Comparison of ENCODE assay signal across 8 mouse cellular contexts in genomic region chr6:103510392-103511289, GRCm38 (mm10). TPM values are rescaled to one million over a fixed set of nuclear protein-coding genes. Genes with fewer than 3 reads are reported as not detected.
DNase-seq lines count a peak whose midpoint lies in the region; ATAC-seq and TF ChIP-seq lines count a peak whose summit lies in the region.

Chl1 (plus strand) TSS chr6:103510586.

- peak within 1 kb of the TSS; percentile 63 for H3K4me2 ChIP-seq in embryonic facial prominence, embryonic 11.5 days (ENCODE audit: low read depth, low read length)
- H3K4me2 ChIP-seq in intestine, embryonic 15.5 days (replicated peaks): peak within 1 kb of the TSS; percentile 73
- H3K4me2 ChIP-seq in neural tube, embryonic 13.5 days: peak within 1 kb of the TSS; percentile 64

- H3K36me3 ChIP-seq in ES-E14 (ENCODE audit: control insufficient read depth, insufficient read depth, low read length, poor library complexity, severe bottlenecking): no peaks in the 10 kb centered on the region
- no peaks in the 10 kb centered on the region for H3K36me3 ChIP-seq in embryonic facial prominence, embryonic 11.5 days (replicated peaks; ENCODE audit: control insufficient read depth, insufficient read depth, low read depth, low read length)
- H3K36me3 ChIP-seq in intestine, embryonic 15.5 days: no peaks in the 10 kb centered on the region
- H3K36me3 ChIP-seq in limb, embryonic 10.5 days: no peaks in the 10 kb centered on the region
- H3K36me3 ChIP-seq in neural tube, embryonic 13.5 days: no peaks in the 10 kb centered on the region

- H3K9me3 ChIP-seq in ES-E14 (ENCODE audit: control insufficient read depth, insufficient read depth, low read depth, low read length): no peaks in the 10 kb centered on the region
- no peaks in the 10 kb centered on the region for H3K9me3 ChIP-seq in embryonic facial prominence, embryonic 11.5 days (replicated peaks; ENCODE audit: control insufficient read depth, low read length)
- no peaks in the 10 kb centered on the region for H3K9me3 ChIP-seq in intestine, embryonic 15.5 days
- H3K9me3 ChIP-seq in limb, embryonic 10.5 days (replicated peaks): no peaks in the 10 kb centered on the region
- no peaks in the 10 kb centered on the region for H3K9me3 ChIP-seq in neural tube, embryonic 13.5 days

- ATAC-seq in embryonic facial prominence, embryonic 11.5 days (replicated peaks; ENCODE audit: insufficient number of reproducible peaks, low FRiP score, low TSS enrichment, low read depth): peak; percentile 29; the same call in 1 of the 2 replicates
- ATAC-seq in intestine, embryonic 15.5 days: peak; percentile 57
- ATAC-seq in neural tube, embryonic 13.5 days (ENCODE audit: low read depth): peak; percentile 38

- H3K27ac ChIP-seq in gastrocnemius, adult 2 months: no peak within 1 kb of the TSS
- H3K27ac ChIP-seq in ES-E14 (ENCODE audit: insufficient read depth, low read depth, low read length, poor library complexity, severe bottlenecking): no peak within 1 kb of the TSS
- no peak within 1 kb of the TSS for H3K27ac ChIP-seq in embryonic facial prominence, embryonic 11.5 days (replicated peaks; ENCODE audit: low read depth, low read length)
- no peak within 1 kb of the TSS for H3K27ac ChIP-seq in intestine, embryonic 15.5 days
- no peak within 1 kb of the TSS for H3K27ac ChIP-seq in limb, embryonic 10.5 days
- peak within 1 kb of the TSS; percentile 95 for H3K27ac ChIP-seq in neural tube, embryonic 13.5 days (replicated peaks)

- H3K9ac ChIP-seq in ES-E14 (ENCODE audit: insufficient read depth, low read depth, low read length, poor library complexity, severe bottlenecking): no peak within 1 kb of the TSS
- no peak within 1 kb of the TSS for H3K9ac ChIP-seq in embryonic facial prominence, embryonic 11.5 days (replicated peaks; ENCODE audit: low read length)
- no peak within 1 kb of the TSS for H3K9ac ChIP-seq in intestine, embryonic 15.5 days
- peak within 1 kb of the TSS; percentile 89 for H3K9ac ChIP-seq in neural tube, embryonic 13.5 days

- peaks cover 22% of the 10 kb centered on the region for H3K27me3 ChIP-seq in embryonic facial prominence, embryonic 11.5 days (ENCODE audit: control insufficient read depth, insufficient read depth, low read length)
- peaks cover 21% of the 10 kb centered on the region for H3K27me3 ChIP-seq in intestine, embryonic 15.5 days (replicated peaks)
- H3K27me3 ChIP-seq in limb, embryonic 10.5 days (ENCODE audit: low read depth, poor library complexity, severe bottlenecking): peaks cover 61% of the 10 kb centered on the region
- H3K27me3 ChIP-seq in neural tube, embryonic 13.5 days: peaks cover 5% of the 10 kb centered on the region

- no peak for TF ChIP-seq CTCF in gastrocnemius, adult 2 months (IDR thresholded peaks at IDR 0.05)

- 4% methylated on average over 25 of the region's 25 CpGs for WGBS in embryonic facial prominence, embryonic 11.5 days
- 2% methylated on average over 25 of the region's 25 CpGs for WGBS in intestine, embryonic 15.5 days
- WGBS in limb, embryonic 10.5 days: 3% methylated on average over 25 of the region's 25 CpGs
- WGBS in neural tube, embryonic 13.5 days: 2% methylated on average over 25 of the region's 25 CpGs

- peak; percentile 18 for DNase-seq in gastrocnemius, adult 2 months
- DNase-seq in gastrocnemius, postnatal 25 days: no peak
- DNase-seq in ES-E14 (ENCODE audit: low read depth, low spot score): no peak
- DNase-seq in embryonic facial prominence, embryonic 11.5 days (ENCODE audit: low spot score): peak; percentile 16
- DNase-seq in limb, embryonic 10.5 days (ENCODE audit: low spot score): peak; percentile 46
- no peak for DNase-seq in spleen, postnatal 14 days (ENCODE audit: low spot score in 2 of 2)

- peak within 1 kb of the TSS; percentile 48 for H3K4me3 ChIP-seq in gastrocnemius, adult 2 months
- peak within 1 kb of the TSS; percentile 21 to 54 for H3K4me3 ChIP-seq in ES-E14 (ENCODE audit: insufficient read depth in 1 of 2, low read depth in 1 of 2, low read length in 2 of 2, poor library complexity in 1 of 2, severe bottlenecking in 1 of 2)
- H3K4me3 ChIP-seq in embryonic facial prominence, embryonic 11.5 days (ENCODE audit: low read depth, low read length): peak within 1 kb of the TSS; percentile 32
- peak within 1 kb of the TSS; percentile 35 for H3K4me3 ChIP-seq in intestine, embryonic 15.5 days (replicated peaks)
- peak within 1 kb of the TSS; percentile 49 for H3K4me3 ChIP-seq in limb, embryonic 10.5 days
- H3K4me3 ChIP-seq in neural tube, embryonic 13.5 days: peak within 1 kb of the TSS; percentile 56

- in situ Hi-C loops in ES-E14 (cut with MboI; ENCODE audit: low sequenced_read_pairs in 2 of 2, unreplicated experiment in 2 of 2): no loop called here

- intact Hi-C loops in gastrocnemius, adult 2 months (cut with DNase I): no loop called here

- H3K4me1 ChIP-seq in ES-E14 (ENCODE audit: control insufficient read depth in 2 of 2, insufficient read depth in 2 of 2, low read length in 2 of 2, poor library complexity in 1 of 2): no peaks in the 10 kb centered on the region
- 0 out of 2 replicates have a peak, but pooled peaks cover 3% of the 10 kb centered on the region for H3K4me1 ChIP-seq in embryonic facial prominence, embryonic 11.5 days (ENCODE audit: control insufficient read depth, insufficient read depth, low read length)
- peaks cover 17% of the 10 kb centered on the region for H3K4me1 ChIP-seq in intestine, embryonic 15.5 days (replicated peaks)
- peaks cover 25% of the 10 kb centered on the region for H3K4me1 ChIP-seq in limb, embryonic 10.5 days
- H3K4me1 ChIP-seq in neural tube, embryonic 13.5 days (replicated peaks): peaks cover 61% of the 10 kb centered on the region

TF ChIP-seq in ES-E14, 5 proteins besides CTCF, POLR2A, EP300 and RAD21:
- TF ChIP-seq HCFC1 (IDR thresholded peaks at IDR 0.05; ENCODE audit: borderline replicate concordance, insufficient read depth, low read length) (no peak), ZNF384 (IDR thresholded peaks at IDR 0.05; ENCODE audit: low read depth, low read length) (peak; percentile 84), ZC3H11A (IDR thresholded peaks at IDR 0.05; ENCODE audit: borderline replicate concordance, low read depth, low read length) (no peak), MAFK (IDR thresholded peaks at IDR 0.05; ENCODE audit: insufficient read depth, low read depth, low read length) (no peak)
TF ChIP-seq in ES-E14: peak in this region for 1.

RNA-seq across cellular contexts. Expression of gene Chl1, which starts in this region (rescaled TPM):
- under 1 TPM; 0.33 to 0.42 TPM for total RNA-seq in gastrocnemius, adult 2 months (2021)
- under 1 TPM; 0.31 to 0.38 TPM for total RNA-seq in gastrocnemius, postnatal 25 days (2021)
- total RNA-seq in ES-E14 (2012; rRNA removed): 0.16 and 0.22 TPM in 2 replicates
- 2.5 and 4.0 TPM in 2 replicates for polyA plus RNA-seq in embryonic facial prominence, embryonic 11.5 days (2014; fragmentation: Nextera tagmentation; extraction: Ambion mirVana)
- 3.4 and 3.9 TPM in 2 replicates for polyA plus RNA-seq in intestine, embryonic 15.5 days (2015; fragmentation: Nextera tagmentation; extraction: Ambion mirVana)
- polyA plus RNA-seq in limb, embryonic 10.5 days (2016; fragmentation: Nextera tagmentation; extraction: Ambion mirVana): 0.35 and 0.59 TPM in 2 replicates
- polyA plus RNA-seq in neural tube, embryonic 13.5 days (2015; fragmentation: Nextera tagmentation; extraction: Ambion mirVana): 52.5 and 56.0 TPM in 2 replicates

Comparison
In these comparisons a context has a peak if more than half of its experiments do, and no peak if none do; other contexts are left out.
1. RNA of gene Chl1 (polyA plus RNA-seq): 52.5 to 56.0 TPM in neural tube, embryonic 13.5 days; 3.4 to 3.9 TPM in intestine, embryonic 15.5 days, 2.5 to 4.0 TPM in embryonic facial prominence, embryonic 11.5 days and 0.35 to 0.59 TPM in limb, embryonic 10.5 days; every median in the first group is over 10 times any median in the second.
2. Peak in DNase-seq and H3K4me3 ChIP-seq in gastrocnemius, adult 2 months; RNA of the gene not detected or under 1 TPM.
3. Peak in DNase-seq and H3K4me3 ChIP-seq in limb, embryonic 10.5 days; RNA of the gene not detected or under 1 TPM.
4. Peak in every context shown above with its lines, with median percentiles within 50 percentile points of each other: H3K4me3 ChIP-seq, ATAC-seq and H3K4me2 ChIP-seq.